Mouse (Mus musculus) C2C12 (cell line): ENCODE data around the gene Itgav. TPM values are rescaled to one million over a fixed set of nuclear protein-coding genes. Genes with fewer than 3 reads are reported as not detected.

Source experiments
- H3K27me3 ChIP-seq: one replicate; pipeline ENCODE4 v1.6.1; 2011; ENCODE audit not compliant: control insufficient read depth, insufficient read depth, insufficient read length
- H3K36me3 ChIP-seq: one replicate; pipeline ENCODE4 v1.6.1; 2011; ENCODE audit not compliant: control insufficient read depth, insufficient read depth
- H3K4me3 ChIP-seq: one replicate; pipeline ENCODE4 v1.5.1; 2011; ENCODE audit warnings: mild to moderate bottlenecking, control low read depth; ENCODE audit not compliant: poor library complexity, insufficient read depth, severe bottlenecking
- H3K79me2 ChIP-seq: one replicate; pipeline ENCODE4 v1.6.1; 2011; ENCODE audit not compliant: control insufficient read depth, insufficient read depth
- H3K79me3 ChIP-seq: one replicate; pipeline ENCODE4 v1.6.1; 2011; ENCODE audit warnings: low read depth, control low read depth
- H3ac ChIP-seq: one replicate; pipeline ENCODE3; 2011; ENCODE audit warnings: low read depth; ENCODE audit not compliant: control insufficient read depth, insufficient read length
- CEBPB ChIP-seq: IDR thresholded peaks from one replicate; pipeline ENCODE4 v1.6.1; 2011; ENCODE audit warnings: low read depth, mild to moderate bottlenecking, control low read depth, moderate library complexity
- CTCF ChIP-seq: IDR thresholded peaks from one replicate; pipeline ENCODE4 v1.5.1; 2011; ENCODE audit not compliant: control insufficient read depth, insufficient read depth, insufficient read length
- FOSL1 ChIP-seq: IDR thresholded peaks from one replicate; pipeline ENCODE4 v1.8.0; 2011; ENCODE audit warnings: mild to moderate bottlenecking, low read length; ENCODE audit not compliant: poor library complexity, insufficient read depth, severe bottlenecking
- MAX ChIP-seq: IDR thresholded peaks from one replicate; pipeline ENCODE4 v1.6.1; 2011; ENCODE audit warnings: mild to moderate bottlenecking, control low read depth
- MYOD1 ChIP-seq: IDR thresholded peaks from one replicate; pipeline ENCODE4 v1.6.1; 2011; ENCODE audit warnings: low read depth; ENCODE audit not compliant: control insufficient read depth, insufficient read length
- MYOG ChIP-seq: IDR thresholded peaks from one replicate; pipeline ENCODE4 v1.6.1; 2011; ENCODE audit not compliant: control insufficient read depth, insufficient read length; ENCODE audit errors: extremely low read depth
- USF1 ChIP-seq: IDR thresholded peaks from one replicate; pipeline ENCODE4 v1.6.1; 2011; ENCODE audit warnings: low read depth, mild to moderate bottlenecking, control low read depth, moderate library complexity
- polyA plus RNA-seq: library from polyadenylated mRNA; unstranded; fragments of >200 nt; fragmentation: generic; extraction: Trizol; gene quantifications from one replicate; pipeline ENCODE4 v1.2.1, GENCODE M21; 2012; ENCODE audit warnings: missing spikeins

Gene Itgav
- polyA plus RNA-seq, 1 experiment: 32.1 TPM

GRCm38 (mm10) chr2:83681332-83681731 lies 42.9 kb upstream of the Itgav start:
- Histone ChIP-seq H3ac (no peak overlapping the region), H3K79me2 (no peaks in the 10 kb centered on the region), H3K36me3 (no peaks in the 10 kb centered on the region), H3K79me3 (no peaks in the 10 kb centered on the region), H3K27me3 (no peaks in the 10 kb centered on the region), H3K4me3 (no peak overlapping the region)
- TF ChIP-seq MYOD1 (no peak), USF1 (no peak), CEBPB (no peak), FOSL1 (no peak), CTCF (no peak), MYOG (no peak), MAX (no peak)

GRCm38 (mm10) chr2:83681785-83682184 lies 42.4 kb upstream of the Itgav start:
- Histone ChIP-seq H3K4me3 (no peak overlapping the region), H3ac (no peak overlapping the region), H3K36me3 (no peaks in the 10 kb centered on the region), H3K79me2 (no peaks in the 10 kb centered on the region), H3K79me3 (no peaks in the 10 kb centered on the region), H3K27me3 (no peaks in the 10 kb centered on the region)
- no peak for TF ChIP-seq CTCF

GRCm38 (mm10) chr2:83682282-83682681 lies 41.9 kb upstream of the Itgav start:
- no peak for TF ChIP-seq CTCF
- TF ChIP-seq CEBPB: no peak
- no peak for TF ChIP-seq FOSL1
- no peak for TF ChIP-seq USF1
- TF ChIP-seq MYOG: no peak
- TF ChIP-seq MAX: no peak
- no peak for TF ChIP-seq MYOD1
- no peaks in the 10 kb centered on the region for H3K79me3 ChIP-seq
- H3K4me3 ChIP-seq: no peak overlapping the region
- no peaks in the 10 kb centered on the region for H3K27me3 ChIP-seq
- H3ac ChIP-seq: no peak overlapping the region
- no peaks in the 10 kb centered on the region for H3K36me3 ChIP-seq
- H3K79me2 ChIP-seq: no peaks in the 10 kb centered on the region

GRCm38 (mm10) chr2:83683731-83684519 lies 40.3 kb upstream of the Itgav start:
- H3K79me3 ChIP-seq: no peaks in the 10 kb centered on the region
- no peaks in the 10 kb centered on the region for H3K79me2 ChIP-seq
- no peak overlapping the region for H3ac ChIP-seq
- H3K36me3 ChIP-seq: no peaks in the 10 kb centered on the region
- H3K27me3 ChIP-seq: no peaks in the 10 kb centered on the region
- H3K4me3 ChIP-seq: no peak overlapping the region
- TF ChIP-seq USF1 (no peak), CTCF (no peak), CEBPB (no peak), MYOD1 (no peak), FOSL1 (no peak), MYOG (no peak), MAX (no peak)

- H3K79me2 ChIP-seq: no peaks in the 10 kb centered on the region
- H3K79me3 ChIP-seq: no peaks in the 10 kb centered on the region
- no peaks in the 10 kb centered on the region for H3K36me3 ChIP-seq
- TF ChIP-seq CEBPB (no peak), CTCF (no peak), FOSL1 (no peak), MYOD1 (no peak), MAX (no peak), USF1 (no peak), MYOG (no peak)
- H3K27me3 ChIP-seq: no peaks in the 10 kb centered on the region
- no peak overlapping the region for H3ac ChIP-seq
- no peak overlapping the region for H3K4me3 ChIP-seq
These were observed 39.5 kb upstream of the Itgav start for GRCm38 (mm10) chr2:83684691-83685090.

GRCm38 (mm10) chr2:83690372-83690771 lies 33.8 kb upstream of the Itgav start:
- Histone ChIP-seq H3K79me3 (no peaks in the 10 kb centered on the region), H3K79me2 (no peaks in the 10 kb centered on the region), H3K36me3 (no peaks in the 10 kb centered on the region), H3ac (no peak overlapping the region), H3K4me3 (no peak overlapping the region), H3K27me3 (no peaks in the 10 kb centered on the region)
- TF ChIP-seq MYOD1: no peak
- no peak for TF ChIP-seq FOSL1
- no peak for TF ChIP-seq USF1
- TF ChIP-seq MAX: no peak
- TF ChIP-seq MYOG: no peak
- no peak for TF ChIP-seq CEBPB
- no peak for TF ChIP-seq CTCF
